Mouse (Mus musculus): ENCODE data around the gene Bex6. TPM values are rescaled to one million over a fixed set of nuclear protein-coding genes. Genes with fewer than 3 reads are reported as not detected.
"Not testable (repeated sequence)": the region's sequence is repeated elsewhere in the genome, so short reads cannot be mapped to it uniquely, and the experiment has no call there.

The Bex6 gene
- total RNA-seq, 1 experiment from 2014 or later = 95.7 TPM

- ATAC-seq (replicated peaks; ENCODE audit: low read depth, poor library complexity, severe bottlenecking) = peak; percentile 87
Observed at GRCm38 (mm10) chr16:32171031-32171731, 8.4 kb upstream of the Bex6 start.

DNA sequence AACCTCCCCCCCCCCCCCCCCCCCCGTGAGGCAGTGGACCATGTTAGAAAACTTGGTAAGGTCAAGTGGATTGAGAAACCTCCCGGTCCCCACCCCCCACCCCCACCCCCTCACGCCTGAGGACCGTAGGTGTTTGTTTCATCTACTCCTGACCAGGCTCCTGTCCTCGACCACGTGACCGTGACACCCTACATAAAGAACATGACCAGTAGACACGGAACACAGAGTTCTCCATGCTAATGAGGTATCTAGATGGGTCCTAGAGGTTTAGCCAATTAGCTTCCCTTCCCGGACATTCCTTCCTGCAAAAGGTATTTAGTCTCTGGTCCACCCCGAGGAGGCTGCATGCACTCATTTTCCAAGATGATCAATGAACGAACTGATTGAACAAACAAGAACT, 6.2 kb upstream of the Bex6 start:
- ATAC-seq (replicated peaks; ENCODE audit: low read depth, poor library complexity, severe bottlenecking) = no peak

DNA sequence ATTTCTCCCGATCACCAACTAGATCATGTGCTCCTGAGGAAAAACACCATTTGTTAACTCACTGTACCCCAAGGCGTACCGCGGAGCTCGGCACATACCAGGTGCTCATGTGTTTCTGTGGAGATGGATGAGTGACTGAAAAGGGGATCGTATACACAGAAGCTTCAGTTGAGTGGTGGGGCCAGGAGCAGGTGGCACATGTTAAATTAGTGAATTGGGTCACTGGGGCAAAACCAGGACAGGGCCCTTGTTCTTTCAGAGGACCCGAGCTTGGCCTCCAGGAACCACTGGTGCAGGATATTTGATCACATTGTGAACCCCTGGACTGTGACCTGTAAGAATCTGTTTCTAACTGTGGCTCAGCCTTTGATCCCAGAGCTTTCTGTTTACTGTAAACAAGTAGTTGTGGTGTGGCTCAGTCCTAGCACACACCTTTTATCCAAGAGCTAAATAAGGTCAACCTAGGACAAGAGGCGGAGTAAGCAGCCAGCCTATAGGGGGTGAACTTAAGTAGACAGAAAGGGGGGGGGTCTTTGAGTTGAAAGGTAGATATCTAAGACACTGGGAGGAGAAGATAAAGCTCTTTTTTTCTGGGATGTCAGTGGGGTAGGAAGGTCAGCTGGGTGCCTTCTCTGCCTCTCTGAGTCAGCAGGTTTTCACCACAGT, 5.2 kb upstream of the Bex6 start:
- no peak for ATAC-seq (replicated peaks; ENCODE audit: low read depth, poor library complexity, severe bottlenecking)

- no peak for ATAC-seq (replicated peaks; ENCODE audit: low read depth, poor library complexity, severe bottlenecking)
Observed at GRCm38 (mm10) chr16:32175029-32175428, 4.6 kb upstream of the Bex6 start.

GRCm38 (mm10) chr16:32176896-32177686, 2.5 kb upstream of the Bex6 start:
- ATAC-seq (replicated peaks; ENCODE audit: low read depth, poor library complexity, severe bottlenecking) = peak; percentile 77

DNA sequence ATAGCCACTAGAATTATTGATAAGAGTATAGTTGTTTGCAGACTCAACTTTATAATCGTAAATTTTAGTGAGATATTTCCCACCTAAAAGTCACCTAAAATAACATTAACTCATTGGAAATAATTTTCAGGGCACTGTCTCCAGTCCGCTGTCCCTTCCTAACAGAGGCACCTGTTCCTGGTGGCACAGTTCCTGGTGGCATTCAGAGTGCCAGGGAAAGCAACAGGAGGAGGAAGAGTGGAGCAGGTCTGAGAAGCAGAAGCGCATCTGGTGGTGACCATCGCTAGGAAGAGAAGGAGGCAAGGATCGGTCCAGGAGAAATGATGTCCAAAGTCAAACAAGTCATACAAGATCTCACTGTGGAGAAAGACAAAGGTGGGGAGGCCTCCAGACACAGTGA, 6.4 kb downstream of the Bex6 start:
- no peak for ATAC-seq (replicated peaks; ENCODE audit: low read depth, poor library complexity, severe bottlenecking)

GRCm38 (mm10) chr16:32189109-32189508, 9.5 kb downstream of the Bex6 start:
- ATAC-seq (replicated peaks; ENCODE audit: low read depth, poor library complexity, severe bottlenecking) = peak; percentile 67

GRCm38 (mm10) chr16:32190011-32190441, 10.4 kb downstream of the Bex6 start:
- ATAC-seq (replicated peaks; ENCODE audit: low read depth, poor library complexity, severe bottlenecking) = peak; percentile 87

DNA sequence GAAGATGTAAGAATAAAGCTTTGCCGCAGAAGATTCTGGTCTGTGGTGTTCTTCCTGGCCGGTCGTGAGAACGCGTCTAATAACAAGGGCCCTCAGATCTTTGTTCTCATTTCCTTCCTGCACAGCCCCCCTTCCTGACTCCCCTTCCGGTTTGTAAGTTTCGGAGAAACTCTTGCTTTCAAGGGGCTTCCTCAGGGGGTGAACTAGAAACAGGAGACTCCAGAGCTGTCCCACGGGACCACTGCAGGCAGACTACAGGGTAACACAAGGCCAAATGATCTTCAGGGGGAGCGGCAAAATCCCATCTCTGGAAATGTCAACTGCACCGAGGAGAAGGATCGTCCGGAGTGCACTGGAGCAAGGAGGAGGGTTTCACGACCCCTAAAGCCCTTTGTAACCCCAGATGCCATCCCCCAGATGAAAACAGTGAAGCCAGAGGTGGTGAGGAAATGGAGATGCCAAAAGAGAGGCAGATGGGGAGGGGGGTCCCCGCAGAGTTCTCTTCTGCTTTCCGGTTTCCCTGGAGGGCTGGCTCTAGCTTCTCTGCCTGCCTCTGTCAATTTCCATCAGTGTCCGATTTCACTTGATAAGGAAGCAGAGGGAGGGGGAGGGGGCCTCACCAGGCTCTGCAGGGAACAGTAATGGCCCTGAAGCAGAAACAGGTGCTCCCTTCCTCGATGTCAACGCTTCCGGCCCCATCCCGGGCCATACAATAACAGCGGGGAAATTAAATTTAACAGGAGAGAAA, 20.8 kb downstream of the Bex6 start:
- peak; percentile 15; the same call in 1 of the 2 replicates for ATAC-seq (replicated peaks; ENCODE audit: low read depth, poor library complexity, severe bottlenecking)

DNA sequence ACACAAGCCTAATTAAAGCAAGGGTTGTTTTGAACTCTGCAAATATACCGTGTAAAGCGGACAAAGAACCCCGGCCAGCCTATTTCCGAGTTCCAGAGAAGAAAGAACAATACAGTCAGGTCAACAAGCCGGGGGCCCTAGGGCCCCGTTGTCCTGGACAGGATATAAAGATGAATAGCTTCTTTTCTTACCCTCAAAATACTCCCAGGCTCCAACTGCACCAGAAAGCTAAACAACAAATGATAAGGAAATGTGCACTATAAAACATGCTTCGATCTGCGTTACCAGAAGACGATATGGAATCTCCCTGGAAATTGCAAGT, 21.3 kb downstream of the Bex6 start:
- no peak for ATAC-seq (replicated peaks; ENCODE audit: low read depth, poor library complexity, severe bottlenecking)

GRCm38 (mm10) chr16:32202681-32203080, 23.1 kb downstream of the Bex6 start:
- ATAC-seq (replicated peaks; ENCODE audit: low read depth, poor library complexity, severe bottlenecking) = peak; percentile 93

DNA sequence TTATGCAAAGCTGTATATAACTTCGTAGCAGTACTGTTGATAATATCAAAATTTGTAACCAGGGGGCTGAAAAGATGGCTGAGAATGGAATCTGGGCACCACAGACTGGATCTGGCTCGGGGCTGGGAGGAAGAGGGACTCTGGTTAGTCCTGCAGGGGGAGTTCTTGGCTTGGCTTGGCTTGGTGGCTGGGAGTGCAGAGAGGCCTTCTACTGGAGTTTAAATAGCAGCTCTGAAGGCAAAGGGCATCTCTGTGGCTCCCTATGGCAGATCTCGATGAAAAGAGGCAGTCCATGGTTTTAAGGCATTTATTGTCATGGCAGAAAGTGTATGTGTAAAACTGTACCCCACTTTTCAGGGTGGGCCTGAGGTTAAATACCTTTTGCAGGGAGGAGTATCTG, 25.3 kb downstream of the Bex6 start:
- ATAC-seq (replicated peaks; ENCODE audit: low read depth, poor library complexity, severe bottlenecking) = no peak

- no peak for ATAC-seq (replicated peaks; ENCODE audit: low read depth, poor library complexity, severe bottlenecking)
Observed at GRCm38 (mm10) chr16:32214156-32214555, 34.5 kb downstream of the Bex6 start.

DNA sequence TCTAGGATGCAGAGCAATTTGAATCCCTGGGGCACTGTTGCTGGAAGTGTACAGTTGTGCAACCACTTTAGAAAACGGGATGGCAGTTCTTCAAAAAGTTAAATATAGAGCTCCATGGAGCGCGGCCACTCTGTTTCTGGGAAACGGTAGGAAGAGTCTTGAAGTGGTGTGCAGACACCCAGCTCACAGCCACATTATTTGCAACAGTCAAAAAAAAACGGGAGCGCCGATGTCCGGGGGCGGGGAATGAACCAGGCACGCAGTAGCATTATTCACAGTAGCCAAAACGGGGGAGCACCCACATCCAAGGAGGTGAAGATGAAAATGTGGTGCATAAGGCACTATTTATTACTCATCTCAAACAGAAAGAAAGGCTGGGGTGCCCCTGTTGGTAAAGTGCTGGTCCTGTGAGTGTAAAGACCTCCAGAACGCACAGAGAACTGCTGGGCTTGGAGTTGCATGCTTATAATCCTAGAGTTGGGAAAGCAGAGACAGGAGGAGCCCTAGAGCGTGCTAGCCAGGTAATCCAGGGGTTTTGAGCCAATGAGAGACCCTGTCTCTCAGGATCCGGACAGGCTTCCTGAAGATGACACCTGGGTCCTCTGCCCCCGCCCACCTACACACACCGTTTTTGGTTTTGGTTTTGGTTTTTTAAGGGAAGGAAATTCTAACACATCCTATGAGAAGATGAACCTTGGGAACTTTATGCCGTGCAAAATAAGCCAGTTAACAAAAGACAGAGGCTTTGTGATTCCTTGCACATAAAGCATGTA, 35.4 kb downstream of the Bex6 start:
- ATAC-seq (replicated peaks; ENCODE audit: low read depth, poor library complexity, severe bottlenecking) = no peak

DNA sequence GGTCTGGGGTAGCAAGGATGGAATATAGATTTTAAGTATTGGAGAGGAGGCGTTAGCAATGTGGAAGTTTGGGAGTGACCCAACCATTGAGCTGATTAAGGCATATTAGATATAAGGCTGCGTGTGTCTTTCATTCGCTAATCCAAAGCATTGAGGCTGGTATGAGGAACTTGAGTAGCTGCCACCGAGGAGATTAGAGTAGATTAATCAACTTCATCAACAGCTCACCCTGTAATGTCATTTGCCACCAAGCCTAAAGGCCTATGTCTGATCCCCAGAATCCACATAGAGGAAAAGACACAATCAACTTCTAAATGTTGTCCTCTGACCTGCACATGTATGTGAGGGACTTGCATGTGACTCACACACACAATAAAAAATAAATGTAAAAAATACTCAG, 42.2 kb downstream of the Bex6 start:
- ATAC-seq (replicated peaks; ENCODE audit: low read depth, poor library complexity, severe bottlenecking) = no peak

DNA sequence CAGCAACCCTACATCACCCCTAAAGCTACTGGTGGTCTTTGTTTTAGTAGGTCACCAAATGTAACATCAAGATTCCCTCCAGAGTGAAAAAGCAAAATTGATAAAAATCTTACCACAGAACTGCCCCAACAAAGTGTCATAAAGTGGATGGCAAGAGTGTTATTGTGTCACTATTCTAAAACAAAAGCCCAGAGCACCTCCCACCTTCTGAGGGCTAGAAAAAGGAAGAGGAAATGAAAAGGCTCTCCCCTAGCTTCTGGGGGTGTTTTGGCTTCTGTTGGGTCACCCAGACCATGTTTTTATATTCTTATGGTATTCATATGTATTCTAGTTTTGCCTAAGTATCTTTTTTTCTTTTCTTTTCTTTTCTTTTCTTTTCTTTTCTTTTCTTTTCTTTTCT, 42.8 kb downstream of the Bex6 start:
- ATAC-seq (replicated peaks; ENCODE audit: low read depth, poor library complexity, severe bottlenecking) = 0 out of 2 replicates have a peak, but pooled peaks have one; percentile 50

- ATAC-seq (replicated peaks; ENCODE audit: low read depth, poor library complexity, severe bottlenecking) = not testable (repeated sequence)
Observed at GRCm38 (mm10) chr16:32232050-32232449, 52.4 kb downstream of the Bex6 start.

Data from common myeloid progenitor, adult 5-6 weeks (primary cell).